Mouse (Mus musculus): ENCODE data around the gene Samt1. TPM values are rescaled to one million over a fixed set of nuclear protein-coding genes. Genes with fewer than 3 reads are reported as not detected.
"Not testable (repeated sequence)": the region's sequence is repeated elsewhere in the genome, so short reads cannot be mapped to it uniquely, and the experiment has no call there.

The Samt1 gene
- not detected in 2 replicates for polyA plus RNA-seq (2015; fragmentation: Nextera tagmentation; extraction: Ambion mirVana)

DNA sequence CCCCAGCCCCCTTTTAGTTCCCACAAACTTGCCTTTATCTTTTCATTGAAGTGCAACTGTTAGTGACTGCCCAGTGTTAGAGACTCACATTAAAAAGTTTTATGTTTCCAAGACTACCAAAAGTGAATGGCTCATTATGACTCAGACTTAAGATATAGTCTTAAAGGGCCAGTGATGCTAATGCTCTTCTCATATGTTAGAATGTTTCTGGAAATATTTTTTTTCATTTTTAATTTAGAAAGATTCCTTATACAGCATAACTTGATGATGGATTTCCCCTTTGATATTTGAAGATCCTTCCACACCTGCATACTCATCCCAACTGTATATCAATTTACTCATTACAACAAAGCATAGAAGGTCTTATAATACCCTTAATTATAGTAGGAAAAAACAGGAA, at the start of gene Samt1:
Gene Samt1 (minus strand): TSS at position 101 of the 400 bp plus-strand sequence.
- not testable (repeated sequence) for H3K9me3 ChIP-seq (replicated peaks)

DNA sequence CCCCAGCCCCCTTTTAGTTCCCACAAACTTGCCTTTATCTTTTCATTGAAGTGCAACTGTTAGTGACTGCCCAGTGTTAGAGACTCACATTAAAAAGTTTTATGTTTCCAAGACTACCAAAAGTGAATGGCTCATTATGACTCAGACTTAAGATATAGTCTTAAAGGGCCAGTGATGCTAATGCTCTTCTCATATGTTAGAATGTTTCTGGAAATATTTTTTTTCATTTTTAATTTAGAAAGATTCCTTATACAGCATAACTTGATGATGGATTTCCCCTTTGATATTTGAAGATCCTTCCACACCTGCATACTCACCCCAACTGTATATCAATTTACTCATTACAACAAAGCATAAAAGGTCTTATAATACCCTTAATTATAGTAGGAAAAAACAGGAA, 42.5 kb upstream of the Samt1 start, which contains the start of gene Gm10057:
Gene Gm10057 (minus strand): TSS at position 101 of the 400 bp plus-strand sequence.
- H3K4me3 ChIP-seq; H3K9ac ChIP-seq; H3K4me1 ChIP-seq; H3K27ac ChIP-seq; H3K9me3 ChIP-seq (replicated peaks); H3K27me3 ChIP-seq; H3K36me3 ChIP-seq (ENCODE audit: poor library complexity, severe bottlenecking); H3K4me2 ChIP-seq; ATAC-seq: not testable (repeated sequence)

More for the DNA sequence above, at the start of gene Samt1:
- H3K27me3 ChIP-seq; H3K4me2 ChIP-seq; ATAC-seq; H3K4me3 ChIP-seq; H3K27ac ChIP-seq; H3K4me1 ChIP-seq; H3K9ac ChIP-seq; H3K36me3 ChIP-seq (ENCODE audit: poor library complexity, severe bottlenecking): not testable (repeated sequence)

DNA sequence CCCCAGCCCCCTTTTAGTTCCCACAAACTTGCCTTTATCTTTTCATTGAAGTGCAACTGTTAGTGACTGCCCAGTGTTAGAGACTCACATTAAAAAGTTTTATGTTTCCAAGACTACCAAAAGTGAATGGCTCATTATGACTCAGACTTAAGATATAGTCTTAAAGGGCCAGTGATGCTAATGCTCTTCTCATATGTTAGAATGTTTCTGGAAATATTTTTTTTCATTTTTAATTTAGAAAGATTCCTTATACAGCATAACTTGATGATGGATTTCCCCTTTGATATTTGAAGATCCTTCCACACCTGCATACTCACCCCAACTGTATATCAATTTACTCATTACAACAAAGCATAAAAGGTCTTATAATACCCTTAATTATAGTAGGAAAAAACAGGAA, 21.3 kb upstream of the Samt1 start, which contains the start of gene 4921511M17Rik:
Gene 4921511M17Rik (minus strand): TSS at position 101 of the 400 bp plus-strand sequence.
- H3K9me3 ChIP-seq (replicated peaks); H3K27me3 ChIP-seq; H3K4me3 ChIP-seq; H3K4me2 ChIP-seq; H3K4me1 ChIP-seq; H3K9ac ChIP-seq; H3K36me3 ChIP-seq (ENCODE audit: poor library complexity, severe bottlenecking); ATAC-seq; H3K27ac ChIP-seq: not testable (repeated sequence)

DNA sequence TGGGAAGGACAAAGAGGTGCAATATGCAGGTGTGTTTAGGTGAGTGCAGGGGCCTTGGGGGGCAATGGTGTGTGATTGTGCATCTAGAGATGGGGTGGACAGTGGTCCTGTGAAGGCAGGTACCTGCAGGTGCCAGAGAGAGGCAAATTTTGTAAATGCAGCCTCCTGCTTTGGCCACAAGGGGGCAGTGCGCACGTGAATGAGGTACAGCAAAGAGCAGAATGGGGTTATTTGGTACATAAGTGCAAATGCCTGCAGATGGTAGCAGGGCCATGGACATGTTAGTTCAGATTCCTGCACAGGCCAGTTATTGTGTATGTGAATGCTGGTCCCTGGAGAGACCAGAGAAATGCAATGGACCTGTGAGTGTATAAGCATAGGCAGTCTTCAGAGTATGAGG, 35.5 kb downstream of the Samt1 start:
- H3K4me1 ChIP-seq; H3K27ac ChIP-seq; H3K9me3 ChIP-seq (replicated peaks); H3K27me3 ChIP-seq; H3K4me2 ChIP-seq; H3K36me3 ChIP-seq (ENCODE audit: poor library complexity, severe bottlenecking); H3K4me3 ChIP-seq; H3K9ac ChIP-seq: not testable (repeated sequence)
- no CpG with 5 or more reads among the region's 2 CpGs for WGBS
- peak; percentile 33; the same call in 1 of the 2 replicates for ATAC-seq

DNA sequence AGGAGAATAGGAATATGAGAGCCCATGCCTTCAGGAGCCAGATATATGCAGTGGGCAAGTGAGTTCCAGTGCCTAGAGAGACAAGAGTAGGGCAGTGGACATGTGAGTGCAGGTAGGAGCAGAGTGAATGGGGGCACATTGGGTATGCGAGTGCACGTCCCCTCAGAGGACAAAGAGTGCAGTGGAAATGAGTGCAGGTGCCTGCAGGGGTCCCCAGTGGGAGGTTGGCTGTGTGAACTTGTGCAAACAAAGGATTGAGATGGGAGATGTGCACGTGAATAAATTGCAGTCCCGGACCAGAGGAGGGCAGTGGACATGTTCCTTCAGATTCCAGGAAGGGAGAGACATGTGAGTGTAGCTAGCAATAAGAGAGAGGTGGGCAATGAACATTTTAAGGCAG, 36.0 kb downstream of the Samt1 start:
- 21% methylated on average over 4 of the region's 4 CpGs for WGBS
- H3K9ac ChIP-seq; H3K9me3 ChIP-seq (replicated peaks); H3K4me3 ChIP-seq; ATAC-seq; H3K27ac ChIP-seq; H3K4me1 ChIP-seq; H3K36me3 ChIP-seq (ENCODE audit: poor library complexity, severe bottlenecking); H3K4me2 ChIP-seq; H3K27me3 ChIP-seq: not testable (repeated sequence)

DNA sequence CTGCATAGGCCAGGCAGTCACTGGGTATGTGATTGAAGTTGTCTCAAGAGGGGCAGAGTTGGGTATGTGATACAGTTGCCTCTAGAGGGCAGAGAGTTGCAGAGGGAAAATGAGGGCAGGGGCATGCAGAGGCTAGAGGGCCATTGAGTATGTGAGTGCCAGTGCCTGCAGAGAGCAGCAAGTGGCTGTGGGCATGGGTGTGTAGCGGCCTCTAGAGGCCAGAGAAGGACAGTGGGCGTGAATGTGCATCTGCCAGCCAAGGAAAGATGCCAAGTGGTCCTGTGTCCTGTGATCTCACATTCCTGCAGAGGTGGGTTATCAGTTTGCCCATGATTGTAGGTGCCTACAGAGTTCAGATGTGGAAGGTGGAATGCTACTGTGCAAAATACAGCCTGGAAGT, 38.0 kb downstream of the Samt1 start:
- H3K9me3 ChIP-seq (replicated peaks) = no peaks in the 10 kb centered on the region
- no peak for ATAC-seq
- H3K4me1 ChIP-seq = no peaks in the 10 kb centered on the region
- no peaks in the 10 kb centered on the region for H3K27me3 ChIP-seq
- H3K36me3 ChIP-seq (ENCODE audit: poor library complexity, severe bottlenecking) = no peaks in the 10 kb centered on the region
- no peak overlapping the region for H3K27ac ChIP-seq
- H3K9ac ChIP-seq = no peak overlapping the region
- 6% methylated on average over 2 of the region's 2 CpGs for WGBS
- no peak overlapping the region for H3K4me2 ChIP-seq
- no peak overlapping the region for H3K4me3 ChIP-seq

DNA sequence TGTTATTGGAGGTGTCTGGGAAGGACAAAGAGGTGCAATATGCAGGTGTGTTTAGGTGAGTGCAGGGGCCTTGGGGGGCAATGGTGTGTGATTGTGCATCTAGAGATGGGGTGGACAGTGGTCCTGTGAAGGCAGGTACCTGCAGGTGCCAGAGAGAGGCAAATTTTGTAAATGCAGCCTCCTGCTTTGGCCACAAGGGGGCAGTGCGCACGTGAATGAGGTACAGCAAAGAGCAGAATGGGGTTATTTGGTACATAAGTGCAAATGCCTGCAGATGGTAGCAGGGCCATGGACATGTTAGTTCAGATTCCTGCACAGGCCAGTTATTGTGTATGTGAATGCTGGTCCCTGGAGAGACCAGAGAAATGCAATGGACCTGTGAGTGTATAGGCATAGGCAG, 59.6 kb downstream of the Samt1 start:
- not testable (repeated sequence) for H3K9ac ChIP-seq; H3K4me3 ChIP-seq; H3K36me3 ChIP-seq (ENCODE audit: poor library complexity, severe bottlenecking); H3K4me1 ChIP-seq; H3K9me3 ChIP-seq (replicated peaks); H3K4me2 ChIP-seq; H3K27ac ChIP-seq; H3K27me3 ChIP-seq
- WGBS = no CpG with 5 or more reads among the region's 2 CpGs
- ATAC-seq = peak; percentile 28; the same call in 1 of the 2 replicates

Other genes starting within 250 kb of the Samt1 start
- 16.2 and 18.7 TPM in 2 replicates for gene Spin2c, start 180.4 kb downstream of the Samt1 start, polyA plus RNA-seq (2015; fragmentation: Nextera tagmentation; extraction: Ambion mirVana)
- not detected in 2 replicates for gene 4921511M17Rik, start 21.2 kb upstream of the Samt1 start, polyA plus RNA-seq (2015; fragmentation: Nextera tagmentation; extraction: Ambion mirVana)
- not detected in 2 replicates for gene Gm10057, start 42.4 kb upstream of the Samt1 start, polyA plus RNA-seq (2015; fragmentation: Nextera tagmentation; extraction: Ambion mirVana)
- gene Gm15140, start 108.0 kb upstream of the Samt1 start, polyA plus RNA-seq (2015; fragmentation: Nextera tagmentation; extraction: Ambion mirVana) = not detected in 2 replicates

Measured in forebrain, embryonic 13.5 days (tissue).